Mouse (Mus musculus) stomach, embryonic 14.5 days (tissue): ENCODE measurements around the gene Calhm1. TPM values are rescaled to one million over a fixed set of nuclear protein-coding genes. Genes with fewer than 3 reads are reported as not detected.

Source experiments
- ATAC-seq: fragments of 200-750 bp; cut with Nextera tagmentation; 2 replicates; pipeline ENCODE4 v1.8.0; 2017; ENCODE audit warnings: low read depth, moderate TSS enrichment; ENCODE audit not compliant: insufficient number of reproducible peaks, insufficient read depth, low FRiP score
- H3K27ac ChIP-seq: fragments of 300-500 bp; sonication (generic); 2 replicates; pipeline ENCODE4 v1.5.1; 2014; ENCODE audit warnings: mild to moderate bottlenecking, low read length, moderate library complexity, mixed read lengths
- H3K27me3 ChIP-seq: fragments of 300-500 bp; sonication (generic); 2 replicates; pipeline ENCODE4 v1.6.1; 2014; ENCODE audit warnings: low read length, control low read depth, mixed read lengths; ENCODE audit not compliant: control insufficient read depth, insufficient read depth
- H3K36me3 ChIP-seq: fragments of 300-500 bp; sonication (generic); 2 replicates; pipeline ENCODE4 v1.6.1; 2014; ENCODE audit warnings: mild to moderate bottlenecking, control low read depth, low read length, moderate library complexity, mixed read lengths; ENCODE audit not compliant: control insufficient read depth, insufficient read depth
- H3K4me1 ChIP-seq: fragments of 300-500 bp; sonication (generic); 2 replicates; pipeline ENCODE4 v1.6.1; 2014; ENCODE audit warnings: low read length, control low read depth, mixed read lengths; ENCODE audit not compliant: control insufficient read depth, insufficient read depth
- H3K4me2 ChIP-seq: fragments of 300-500 bp; sonication (generic); replicated peaks from 2 replicates; pipeline ENCODE4 v1.6.1; 2014; ENCODE audit warnings: low read depth, low read length, control low read depth
- H3K4me3 ChIP-seq: fragments of 300-500 bp; sonication (generic); 2 replicates; pipeline ENCODE4 v1.5.1; 2014; ENCODE audit warnings: low read depth, low read length, control low read depth
- H3K9ac ChIP-seq: fragments of 300-500 bp; sonication (generic); replicated peaks from 2 replicates; pipeline ENCODE4 v1.6.1; 2014; ENCODE audit warnings: low read depth, mild to moderate bottlenecking, control low read depth, low read length, moderate library complexity, mixed read lengths
- H3K9me3 ChIP-seq: fragments of 300-500 bp; sonication (generic); 2 replicates; pipeline ENCODE4 v1.6.1; 2016; ENCODE audit warnings: low read depth, low read length, control low read depth; ENCODE audit not compliant: control insufficient read depth
- WGBS: fragments of 180-500 bp; shearing (Covaris S2); extraction: QIAGEN DNeasy Blood & Tissue Kit; methylation state at CpG from one replicate; pipeline ENCODE4 v1.1.7; 2014; 5-methylcytosine and 5-hydroxymethylcytosine counted together
- polyA plus RNA-seq: library from polyadenylated mRNA; unstranded; fragments of >200 nt; fragmentation: Nextera tagmentation; extraction: Ambion mirVana; gene quantifications from 2 replicates; pipeline ENCODE4 v1.2.1, GENCODE M21; 2014

Calhm1 gene
- polyA plus RNA-seq, 1 experiment from 2014 or later, result not detected

DNA sequence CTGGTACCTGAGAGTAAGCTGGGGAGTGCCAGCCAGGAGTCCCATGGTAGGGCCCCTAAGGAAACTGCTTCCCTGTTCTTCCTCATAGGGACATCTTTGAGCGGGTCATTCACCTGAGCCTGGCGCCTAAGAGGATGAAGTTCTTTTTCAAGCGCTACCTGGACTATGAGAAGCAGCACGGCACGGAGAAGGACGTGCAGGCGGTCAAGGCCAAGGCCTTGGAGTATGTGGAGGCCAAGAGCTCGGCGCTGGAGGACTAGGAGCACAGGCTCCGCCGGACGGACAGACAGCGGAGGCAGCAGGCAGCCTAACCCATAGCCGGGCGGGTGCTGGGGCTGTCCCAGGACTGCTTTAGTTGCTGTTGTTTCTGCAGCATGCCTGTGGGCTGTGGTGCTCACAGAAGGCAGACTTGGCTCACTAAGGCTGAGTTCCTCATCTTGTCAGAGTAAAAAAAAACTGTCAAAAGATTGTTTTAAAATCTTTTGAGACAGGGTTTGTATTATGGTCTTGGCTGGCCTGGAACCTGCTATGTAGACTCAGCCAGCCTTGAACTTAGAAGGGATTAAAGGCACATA lies 13.4 kb downstream of the Calhm1 start:
- no peak for ATAC-seq
- H3K9me3 ChIP-seq, result no peaks in the 10 kb centered on the region
- no peaks in the 10 kb centered on the region for H3K27me3 ChIP-seq
- no peak overlapping the region for H3K27ac ChIP-seq
- H3K4me1 ChIP-seq, result no peaks in the 10 kb centered on the region
- no peak overlapping the region for H3K4me3 ChIP-seq
- peaks cover 66% of the 10 kb centered on the region for H3K36me3 ChIP-seq
- H3K4me2 ChIP-seq, result no peak overlapping the region
- 94% methylated on average over 15 of the region's 15 CpGs for WGBS
- H3K9ac ChIP-seq, result no peak overlapping the region

DNA sequence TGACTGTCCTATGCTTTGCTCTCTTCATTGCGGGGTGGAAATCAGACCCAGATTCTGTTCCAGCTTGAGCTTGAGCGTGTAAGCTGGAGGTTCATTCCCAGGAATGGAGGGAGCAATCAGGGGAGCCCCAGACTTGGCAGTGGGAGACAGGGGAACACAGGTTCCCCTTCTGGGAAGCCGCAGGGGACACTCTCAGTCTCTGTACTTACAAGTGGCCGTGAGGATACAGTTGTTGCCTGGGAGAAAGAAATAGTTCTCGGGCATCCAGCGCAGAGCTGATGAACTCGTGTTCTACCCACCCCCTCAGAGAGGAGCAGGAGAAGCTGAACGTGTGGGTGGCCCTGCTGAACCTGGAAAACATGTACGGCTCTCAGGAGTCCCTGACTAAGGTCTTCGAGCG lies 15.2 kb downstream of the Calhm1 start:
- no peaks in the 10 kb centered on the region for H3K9me3 ChIP-seq
- H3K27ac ChIP-seq, result no peak overlapping the region
- no peaks in the 10 kb centered on the region for H3K27me3 ChIP-seq
- H3K4me1 ChIP-seq, result no peaks in the 10 kb centered on the region
- no peak overlapping the region for H3K4me3 ChIP-seq
- H3K4me2 ChIP-seq, result no peak overlapping the region
- H3K36me3 ChIP-seq, result peaks cover 78% of the 10 kb centered on the region
- no peak for ATAC-seq
- no peak overlapping the region for H3K9ac ChIP-seq
- 92% methylated on average over 11 of the region's 11 CpGs for WGBS

DNA sequence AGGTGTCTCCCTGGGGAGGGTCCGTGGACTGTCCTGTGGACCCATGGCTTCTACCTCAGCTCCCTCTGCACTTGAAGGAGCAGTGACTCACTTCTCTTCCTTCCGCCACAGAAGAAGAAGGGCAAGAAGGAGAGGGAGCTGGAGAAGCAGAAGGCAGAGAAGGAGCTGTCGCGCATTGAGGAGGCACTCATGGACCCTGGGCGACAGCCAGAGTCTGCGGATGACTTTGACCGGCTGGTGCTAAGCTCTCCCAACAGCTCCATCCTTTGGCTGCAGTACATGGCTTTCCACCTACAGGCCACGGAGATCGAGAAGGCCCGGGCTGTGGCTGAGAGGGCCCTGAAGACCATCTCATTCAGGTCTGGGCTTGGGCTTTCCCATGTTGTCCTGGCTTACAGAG lies 15.9 kb downstream of the Calhm1 start:
- WGBS, result 94% methylated on average over 10 of the region's 10 CpGs
- H3K36me3 ChIP-seq, result peaks cover 76% of the 10 kb centered on the region
- no peak overlapping the region for H3K9ac ChIP-seq
- no peaks in the 10 kb centered on the region for H3K27me3 ChIP-seq
- ATAC-seq, result no peak
- no peaks in the 10 kb centered on the region for H3K9me3 ChIP-seq
- no peak overlapping the region for H3K4me2 ChIP-seq
- H3K27ac ChIP-seq, result no peak overlapping the region
- H3K4me3 ChIP-seq, result no peak overlapping the region
- no peaks in the 10 kb centered on the region for H3K4me1 ChIP-seq

DNA sequence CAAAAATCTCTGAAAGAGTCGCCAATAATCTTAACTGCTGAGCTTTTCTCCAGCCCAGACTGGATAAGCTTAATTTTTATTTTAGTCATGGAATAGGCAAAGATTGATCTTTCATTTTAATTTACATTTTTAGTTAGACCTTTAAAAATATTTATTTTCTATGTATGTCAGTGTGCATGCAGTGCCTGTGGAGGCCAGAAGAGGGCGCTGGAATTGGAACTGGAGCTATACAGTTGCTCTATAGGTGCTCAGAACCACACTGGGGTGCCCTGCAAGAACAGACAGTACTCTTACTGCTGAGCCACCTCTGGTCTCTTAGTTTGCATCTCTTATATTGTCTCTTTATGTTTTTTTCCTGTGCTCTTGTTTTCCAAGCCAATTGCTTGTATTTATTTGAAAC lies 21.3 kb downstream of the Calhm1 start:
- no peak overlapping the region for H3K27ac ChIP-seq

DNA sequence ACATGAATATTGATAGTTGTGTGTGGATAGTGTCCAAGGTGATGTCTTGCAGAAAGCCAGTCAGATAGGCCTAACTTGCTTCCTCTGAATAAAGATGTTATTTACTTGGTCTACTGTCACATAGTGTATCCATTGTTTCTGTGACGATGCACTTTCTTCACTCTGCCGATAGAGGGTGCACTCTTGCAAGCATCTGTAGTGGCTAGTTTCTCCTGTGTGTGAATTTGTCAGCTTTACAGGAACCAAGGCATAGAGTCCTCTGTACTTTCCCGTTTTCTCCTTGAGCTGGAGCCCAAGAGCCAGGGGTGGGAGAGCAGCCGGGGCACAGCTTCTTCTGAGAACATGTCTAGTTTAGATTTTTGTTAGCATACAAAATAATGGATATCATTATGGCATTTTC lies 23.0 kb downstream of the Calhm1 start:
- peaks cover 46% of the 10 kb centered on the region for H3K36me3 ChIP-seq
- no peaks in the 10 kb centered on the region for H3K9me3 ChIP-seq
- H3K9ac ChIP-seq, result no peak overlapping the region
- no peak overlapping the region for H3K4me3 ChIP-seq
- 36% methylated on average over 4 of the region's 4 CpGs for WGBS
- no peaks in the 10 kb centered on the region for H3K27me3 ChIP-seq
- no peaks in the 10 kb centered on the region for H3K4me1 ChIP-seq
- ATAC-seq, result no peak
- H3K4me2 ChIP-seq, result no peak overlapping the region
- H3K27ac ChIP-seq, result no peak overlapping the region

More for the DNA sequence above, 21.3 kb downstream of the Calhm1 start:
- H3K4me2 ChIP-seq, result no peak overlapping the region
- H3K27me3 ChIP-seq, result no peaks in the 10 kb centered on the region
- ATAC-seq, result no peak
- no peak overlapping the region for H3K9ac ChIP-seq
- H3K4me3 ChIP-seq, result no peak overlapping the region
- no peaks in the 10 kb centered on the region for H3K4me1 ChIP-seq
- no peaks in the 10 kb centered on the region for H3K9me3 ChIP-seq
- H3K36me3 ChIP-seq, result peaks cover 53% of the 10 kb centered on the region
- 24% methylated on average over 2 of the region's 2 CpGs for WGBS

DNA sequence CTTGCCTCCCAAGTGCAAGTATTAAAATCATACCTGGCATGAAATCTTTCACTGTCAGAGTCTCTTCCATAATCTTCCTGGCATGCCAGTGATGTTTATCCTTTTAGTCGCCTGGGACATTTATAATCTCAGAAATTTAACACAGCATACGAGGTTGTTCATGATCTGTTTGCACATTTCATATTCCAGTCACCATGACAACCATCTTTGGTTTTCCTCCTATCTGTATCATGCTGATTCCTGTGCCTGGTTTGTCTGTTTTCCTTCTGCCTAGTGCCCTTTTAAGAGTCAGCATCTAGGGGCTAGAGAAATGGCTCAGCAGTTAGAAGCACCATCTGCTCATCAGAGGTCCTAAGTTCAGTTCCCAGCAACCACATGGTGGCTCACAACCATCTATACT lies 25.4 kb downstream of the Calhm1 start:
- H3K4me1 ChIP-seq, result no peaks in the 10 kb centered on the region
- ATAC-seq, result no peak
- H3K4me3 ChIP-seq, result no peak overlapping the region

DNA sequence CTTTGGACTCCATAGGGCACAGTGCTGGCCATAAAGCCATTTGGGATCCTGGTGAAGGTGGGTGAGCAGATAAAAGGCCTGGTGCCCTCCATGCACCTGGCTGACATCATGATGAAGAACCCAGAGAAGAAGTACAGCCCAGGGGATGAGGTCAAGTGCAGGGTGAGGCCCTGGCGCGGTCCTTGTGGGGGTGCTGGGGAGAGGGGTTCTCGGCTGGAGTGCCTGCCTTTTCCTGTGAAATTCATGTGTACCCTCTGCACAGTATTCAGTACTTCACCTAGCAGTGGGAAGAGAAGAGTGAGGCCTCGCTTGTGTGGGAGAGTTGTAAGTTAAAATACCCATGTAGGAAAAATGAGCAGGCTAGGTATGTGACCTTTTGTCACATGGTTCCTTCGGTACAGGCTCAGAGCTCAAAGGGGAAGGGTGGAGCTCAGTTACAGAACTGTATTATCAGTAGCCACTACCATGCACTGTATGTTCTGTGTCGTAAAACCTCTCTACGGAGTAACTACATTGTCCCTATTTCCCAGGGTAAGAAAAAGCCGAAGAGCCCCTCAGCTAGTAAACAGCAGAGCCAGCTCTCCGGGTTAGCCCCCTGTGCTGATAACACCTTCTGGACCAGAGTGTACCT lies 39.3 kb downstream of the Calhm1 start:
- H3K27me3 ChIP-seq, result no peaks in the 10 kb centered on the region
- WGBS, result 89% methylated on average over 9 of the region's 9 CpGs
- no peaks in the 10 kb centered on the region for H3K4me1 ChIP-seq
- peaks cover 87% of the 10 kb centered on the region for H3K36me3 ChIP-seq
- no peaks in the 10 kb centered on the region for H3K9me3 ChIP-seq
- H3K27ac ChIP-seq, result no peak overlapping the region
- no peak overlapping the region for H3K4me2 ChIP-seq
- ATAC-seq, result no peak
- no peak overlapping the region for H3K9ac ChIP-seq
- no peak overlapping the region for H3K4me3 ChIP-seq

More for the DNA sequence above, 25.4 kb downstream of the Calhm1 start:
- Histone ChIP-seq H3K9ac (no peak overlapping the region), H3K4me2 (no peak overlapping the region), H3K27ac (no peak overlapping the region), H3K27me3 (no peaks in the 10 kb centered on the region), H3K36me3 (peaks cover 50% of the 10 kb centered on the region), H3K9me3 (no peaks in the 10 kb centered on the region)
- 60% methylated on average over 2 of the region's 2 CpGs for WGBS

DNA sequence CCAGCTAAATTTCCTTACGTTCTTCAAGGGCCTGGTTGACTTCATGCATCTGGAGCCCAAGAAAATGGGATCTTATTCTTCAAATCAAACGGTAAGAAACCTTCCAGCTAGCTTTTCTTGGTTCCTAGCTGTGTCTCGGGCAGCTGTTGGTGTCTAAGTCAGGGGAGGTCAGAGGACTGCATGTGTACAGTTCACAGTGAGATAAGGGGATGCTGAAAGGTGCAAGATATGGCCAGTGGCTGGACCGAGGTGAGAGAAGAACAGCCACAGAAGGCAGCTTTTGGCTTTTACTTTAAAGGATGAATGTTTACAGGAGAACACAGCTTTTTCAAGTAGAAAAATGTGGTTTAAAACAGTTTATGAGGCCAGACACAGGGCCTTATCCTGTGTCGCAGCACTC lies 43.0 kb downstream of the Calhm1 start:
- no peak for ATAC-seq
- H3K4me3 ChIP-seq, result no peak overlapping the region
- H3K36me3 ChIP-seq, result peaks cover 74% of the 10 kb centered on the region
- 87% methylated on average over 5 of the region's 5 CpGs for WGBS
- H3K9ac ChIP-seq, result no peak overlapping the region
- H3K9me3 ChIP-seq, result no peaks in the 10 kb centered on the region
- no peaks in the 10 kb centered on the region for H3K4me1 ChIP-seq
- H3K4me2 ChIP-seq, result no peak overlapping the region
- H3K27me3 ChIP-seq, result no peaks in the 10 kb centered on the region
- no peak overlapping the region for H3K27ac ChIP-seq
